Mouse (Mus musculus): ENCODE results near the gene Hepacam. TPM values are rescaled to one million over a fixed set of nuclear protein-coding genes. Genes with fewer than 3 reads are reported as not detected.

Gene Hepacam
- not detected for polyA plus RNA-seq (2017; shearing (Covaris generic))

- ATAC-seq: no peak
Observed at GRCm38 (mm10) chr9:37367301-37368080, at the start of gene Hepacam. TSS of gene Hepacam (plus strand) at chr9:37367351.

- peak; percentile 90 for ATAC-seq
Observed at GRCm38 (mm10) chr9:37329456-37329855, 37.7 kb upstream of the Hepacam start.

- ATAC-seq: no peak
Observed at GRCm38 (mm10) chr9:37345406-37345805, 21.7 kb upstream of the Hepacam start.

- no peak for ATAC-seq
Observed at GRCm38 (mm10) chr9:37347184-37347987, 19.8 kb upstream of the Hepacam start.

GRCm38 (mm10) chr9:37347988-37348642 lies 19.0 kb upstream of the Hepacam start, which contains the start of gene Ccdc15:
TSS of gene Ccdc15 (minus strand) at chr9:37348432.
- ATAC-seq: peak; percentile 99

- no peak for ATAC-seq
Observed at GRCm38 (mm10) chr9:37349050-37349449, 18.1 kb upstream of the Hepacam start.

GRCm38 (mm10) chr9:37351266-37351665 lies 15.9 kb upstream of the Hepacam start:
- ATAC-seq: no peak

GRCm38 (mm10) chr9:37354485-37354884 lies 12.7 kb upstream of the Hepacam start:
- peak; percentile 83 for ATAC-seq

GRCm38 (mm10) chr9:37358713-37359330 lies 8.3 kb upstream of the Hepacam start:
- ATAC-seq: no peak

GRCm38 (mm10) chr9:37359331-37360220 lies 7.6 kb upstream of the Hepacam start:
- no peak for ATAC-seq

- no peak for ATAC-seq
Observed at GRCm38 (mm10) chr9:37362084-37362483, 5.1 kb upstream of the Hepacam start.

- no peak for ATAC-seq
Observed at GRCm38 (mm10) chr9:37362881-37363280, 4.3 kb upstream of the Hepacam start.

GRCm38 (mm10) chr9:37363551-37363950 lies 3.6 kb upstream of the Hepacam start:
- no peak for ATAC-seq

GRCm38 (mm10) chr9:37364392-37364791 lies 2.8 kb upstream of the Hepacam start:
- no peak for ATAC-seq

GRCm38 (mm10) chr9:37365706-37366105 lies 1.4 kb upstream of the Hepacam start:
- no peak for ATAC-seq

GRCm38 (mm10) chr9:37368081-37368830 lies 1.1 kb downstream of the Hepacam start:
- ATAC-seq: no peak

GRCm38 (mm10) chr9:37368860-37369259 lies 1.7 kb downstream of the Hepacam start:
- ATAC-seq: no peak

GRCm38 (mm10) chr9:37371232-37371801 lies 4.2 kb downstream of the Hepacam start:
- ATAC-seq: no peak

- no peak for ATAC-seq
Observed at GRCm38 (mm10) chr9:37375718-37376117, 8.6 kb downstream of the Hepacam start.

- no peak for ATAC-seq
Observed at GRCm38 (mm10) chr9:37383161-37383560, 16.0 kb downstream of the Hepacam start.

Measured in CD4-positive, CD25-positive, alpha-beta regulatory T cell, adult 4 months (primary cell).